Mouse (Mus musculus): ENCODE data around the gene App.

DNA sequence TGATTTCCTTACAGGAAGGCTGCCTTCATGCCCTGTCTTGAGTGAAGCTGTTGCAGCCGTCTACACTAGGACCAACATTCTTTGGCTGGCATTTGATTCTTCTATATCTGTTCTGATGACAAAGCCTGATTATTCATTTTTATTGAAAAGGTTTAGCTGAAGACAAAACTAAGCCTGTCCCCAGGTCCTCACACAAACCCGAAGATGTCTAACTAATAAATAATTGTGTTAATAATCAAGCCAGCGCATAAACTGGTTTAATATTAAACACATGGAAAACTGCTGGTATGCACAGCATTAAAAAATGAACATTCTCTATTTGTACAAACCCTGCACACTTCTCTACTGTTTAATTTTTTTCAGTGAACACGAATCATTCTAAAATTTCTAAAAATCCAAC lies 7.4 kb downstream of the App start:
- no peak for TF ChIP-seq POLR2A (IDR thresholded peaks at IDR 0.05; ENCODE audit: control insufficient read depth, extremely low read depth, insufficient read depth, low read length, poor library complexity)
- no peak for TF ChIP-seq CTCF (IDR thresholded peaks at IDR 0.05; ENCODE audit: borderline replicate concordance, control insufficient read depth, extremely low read depth, insufficient read depth, low read length, poor library complexity)

All from thymus, adult 2 months (tissue).